Mouse (Mus musculus) megakaryocyte, embryonic 14.5 days (primary cell): ENCODE measurements at regions not wholly inside any gene's neighbourhood (a gene's known extent, or its start where the extent isn't known, plus 50 kb on each side); places are given as distances from the start of the nearest gene placed in this dataset.

ENCODE experiments used
- H3K27me3 ChIP-seq: replicated peaks from 2 replicates; pipeline ENCODE3; 2012; ENCODE audit warnings: inconsistent platforms
- H3K36me3 ChIP-seq: replicated peaks from 2 replicates; pipeline ENCODE3; 2012; ENCODE audit warnings: low read length, inconsistent platforms, mixed read lengths
- H3K4me1 ChIP-seq: 2 replicates; pipeline ENCODE4 v1.6.1; 2012; ENCODE audit warnings: inconsistent platforms
- H3K4me3 ChIP-seq: replicated peaks from 2 replicates; pipeline ENCODE3; 2012; ENCODE audit warnings: moderate library complexity, mild to moderate bottlenecking, inconsistent platforms
- H3K9me3 ChIP-seq: 2 replicates; pipeline ENCODE4 v1.6.1; 2012; ENCODE audit warnings: inconsistent platforms
- FLI1 ChIP-seq: IDR thresholded peaks from 2 replicates; pipeline ENCODE4 v1.6.1; 2012; ENCODE audit warnings: low read length, inconsistent platforms, mixed read lengths
- GATA1 ChIP-seq: IDR thresholded peaks from 3 replicates; pipeline ENCODE4 v1.6.1; 2012; ENCODE audit warnings: mixed read lengths, low read length, inconsistent platforms, borderline replicate concordance

DNA sequence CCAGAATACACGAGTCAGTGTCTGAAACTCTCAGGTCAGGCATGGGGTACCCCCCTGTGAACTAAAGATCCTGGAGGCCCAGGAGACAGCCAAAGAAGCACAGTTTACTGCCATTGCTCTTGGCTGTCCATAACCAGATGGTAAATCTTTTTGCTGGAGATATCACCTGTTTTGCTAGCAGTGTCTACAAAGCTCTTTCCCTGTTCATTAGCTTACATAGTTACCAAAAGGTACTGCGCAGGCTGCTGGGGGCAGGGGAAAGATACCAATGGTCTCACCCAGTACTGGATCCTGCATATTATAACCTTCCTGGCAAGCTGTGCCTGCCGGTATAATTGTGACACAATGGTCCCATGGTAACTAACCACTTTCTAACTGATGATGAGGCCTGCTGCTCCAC, 321.9 kb upstream of the Nfe2l3 start:
- Histone ChIP-seq H3K36me3 (no peaks in the 10 kb centered on the region), H3K27me3 (no peaks in the 10 kb centered on the region), H3K4me1 (no peaks in the 10 kb centered on the region), H3K4me3 (no peak overlapping the region), H3K9me3 (no peaks in the 10 kb centered on the region)
- TF ChIP-seq GATA1 (no peak), FLI1 (no peak)

DNA sequence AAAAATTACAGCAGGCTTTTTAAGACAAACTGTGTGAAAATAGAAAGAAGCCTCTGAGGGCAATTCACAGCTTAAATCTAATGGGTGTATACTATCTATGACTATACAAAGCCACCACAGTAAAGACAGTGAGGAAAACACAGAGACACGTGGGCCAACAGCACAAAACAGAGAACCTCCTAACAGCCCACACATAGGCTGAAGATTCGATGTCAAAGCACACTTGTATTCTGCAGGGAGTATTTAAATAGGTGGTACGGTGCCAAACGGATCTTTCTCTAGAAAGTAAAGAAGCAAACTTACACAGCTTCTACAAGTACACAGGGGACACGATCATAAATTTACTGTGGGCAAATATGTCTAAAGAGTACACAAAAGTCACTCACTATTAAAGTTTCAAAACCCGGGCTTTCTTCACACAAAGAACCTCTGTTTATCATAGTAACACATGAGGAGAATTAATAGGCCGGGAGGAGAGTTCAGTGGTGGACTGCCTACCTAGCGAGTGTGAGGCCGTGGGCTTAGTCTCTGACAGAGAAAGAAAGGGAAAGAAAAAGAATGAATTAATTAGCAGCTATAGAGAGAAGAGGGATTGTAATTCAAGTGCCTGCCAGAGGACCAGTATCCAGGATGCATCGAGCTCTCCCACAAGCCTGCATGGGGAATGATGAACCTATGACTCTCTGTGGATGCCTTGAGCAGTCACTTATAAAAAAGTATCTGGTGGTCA, 317.7 kb upstream of the Nfe2l3 start:
- H3K27me3 ChIP-seq = peaks cover 4% of the 10 kb centered on the region
- H3K9me3 ChIP-seq = no peaks in the 10 kb centered on the region
- H3K4me3 ChIP-seq = no peak overlapping the region
- H3K4me1 ChIP-seq = peaks cover 3% of the 10 kb centered on the region; the same call in 1 of the 2 replicates
- TF ChIP-seq GATA1 (no peak), FLI1 (no peak)
- no peaks in the 10 kb centered on the region for H3K36me3 ChIP-seq

DNA sequence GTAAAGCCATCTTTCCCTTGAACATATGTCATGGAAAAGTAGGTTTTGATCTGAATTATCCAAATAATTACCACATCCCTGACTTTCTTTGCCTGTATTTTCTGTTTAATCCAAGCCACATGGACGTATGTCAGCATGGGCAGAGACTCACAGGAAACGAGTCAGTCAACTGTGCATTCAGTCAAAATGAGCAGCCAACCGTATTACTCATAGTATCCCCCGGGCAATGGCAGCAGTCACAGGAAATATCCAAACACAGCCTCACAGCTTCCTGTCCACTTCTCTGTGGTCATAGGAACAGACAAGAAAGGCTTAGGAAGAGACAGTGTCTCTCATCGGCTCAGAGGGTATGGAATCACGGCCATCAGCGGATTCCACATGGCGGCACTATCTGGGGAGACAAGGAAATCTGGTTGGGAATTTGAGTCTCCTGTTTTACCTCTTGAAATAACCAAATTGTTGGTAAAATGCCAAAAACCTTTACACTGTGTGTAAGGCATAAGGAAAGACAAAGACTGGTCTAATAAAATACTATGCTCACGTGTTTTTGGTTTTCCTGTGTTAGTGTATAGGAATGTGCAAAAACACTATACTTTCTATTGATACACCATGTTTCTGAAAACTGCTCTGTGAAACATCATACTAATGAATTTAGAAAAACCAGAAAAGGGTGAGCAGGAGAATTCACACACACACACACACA, 313.5 kb upstream of the Nfe2l3 start:
- H3K27me3 ChIP-seq = peaks cover 4% of the 10 kb centered on the region
- TF ChIP-seq FLI1 (no peak), GATA1 (no peak)
- H3K4me3 ChIP-seq = no peak overlapping the region
- peaks cover 7% of the 10 kb centered on the region; the same call in 1 of the 2 replicates for H3K4me1 ChIP-seq
- no peaks in the 10 kb centered on the region for H3K36me3 ChIP-seq
- H3K9me3 ChIP-seq = no peaks in the 10 kb centered on the region

DNA sequence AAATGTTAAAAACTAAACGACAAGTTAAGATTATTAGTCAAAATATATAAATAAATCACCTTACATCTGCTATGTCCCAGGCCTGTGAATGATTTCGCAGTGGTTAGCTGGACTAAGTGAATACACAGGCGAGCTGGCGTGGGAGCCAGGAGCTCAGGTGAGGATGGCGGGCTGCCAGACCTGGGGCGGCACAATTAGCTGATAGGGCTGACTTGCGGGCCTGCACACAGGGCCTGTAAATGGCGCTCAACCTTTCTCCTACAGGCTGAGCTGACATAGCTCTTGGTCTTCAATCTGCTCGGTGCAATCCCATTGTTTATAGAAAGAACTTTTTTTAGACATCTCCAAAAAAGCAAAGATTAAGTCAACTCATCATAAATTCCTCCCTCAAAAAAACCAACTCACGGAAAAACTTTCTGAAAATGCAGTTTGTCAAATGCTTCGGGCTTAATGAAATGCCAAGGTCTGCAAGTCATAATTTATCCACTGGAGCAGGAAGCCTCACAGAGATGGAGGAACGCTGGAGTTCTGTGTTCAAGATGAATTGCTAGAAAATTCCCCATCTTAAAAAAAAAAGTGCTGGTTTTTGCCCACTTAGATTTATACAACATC, 312.7 kb upstream of the Nfe2l3 start:
- Histone ChIP-seq H3K36me3 (no peaks in the 10 kb centered on the region), H3K9me3 (no peaks in the 10 kb centered on the region), H3K4me3 (no peak overlapping the region), H3K4me1 (peaks cover 7% of the 10 kb centered on the region; the same call in 1 of the 2 replicates), H3K27me3 (peaks cover 4% of the 10 kb centered on the region)
- TF ChIP-seq GATA1 (no peak), FLI1 (no peak)

DNA sequence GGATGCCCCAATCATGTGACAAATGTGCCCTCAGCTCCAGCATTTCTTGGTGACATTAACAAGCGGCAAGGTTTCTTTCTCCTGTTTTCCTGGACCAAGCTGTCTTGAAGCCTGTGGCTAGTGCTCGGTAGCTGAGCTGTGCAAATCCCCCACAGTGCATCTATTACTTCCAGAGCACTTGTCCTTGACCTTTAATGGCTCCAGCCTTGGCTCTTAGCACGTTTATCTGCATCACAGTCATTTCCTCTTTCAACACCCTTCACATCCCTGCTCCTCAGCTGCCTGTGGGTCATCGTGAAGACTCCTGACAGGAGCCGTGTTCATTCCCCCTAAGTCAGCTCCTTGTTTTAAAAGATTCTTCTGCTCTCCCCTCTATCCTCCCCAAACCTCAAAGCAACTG, 309.5 kb upstream of the Nfe2l3 start:
- Histone ChIP-seq H3K27me3 (peaks cover 3% of the 10 kb centered on the region), H3K36me3 (no peaks in the 10 kb centered on the region), H3K9me3 (no peaks in the 10 kb centered on the region), H3K4me1 (peaks cover 7% of the 10 kb centered on the region; the same call in 1 of the 2 replicates), H3K4me3 (no peak overlapping the region)
- TF ChIP-seq FLI1 (no peak), GATA1 (no peak)

DNA sequence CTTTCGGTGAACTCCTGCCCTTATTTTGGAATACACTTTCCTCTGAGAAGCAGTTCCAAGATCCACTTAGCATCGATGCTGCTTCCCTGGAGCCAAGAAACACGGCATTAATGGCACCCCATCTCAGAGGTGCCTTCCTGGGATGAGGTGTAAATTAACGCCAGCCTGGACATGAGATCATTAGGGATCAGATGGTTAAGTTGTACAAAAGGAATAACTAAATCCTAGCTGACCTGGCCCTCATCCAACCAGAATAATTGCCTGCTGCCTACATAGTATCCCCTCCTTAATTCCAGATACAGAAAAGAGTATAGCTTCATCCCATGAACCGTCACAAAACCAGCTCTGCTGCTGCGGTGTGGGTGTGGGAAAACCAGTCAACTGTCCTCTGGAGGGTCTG, 304.6 kb upstream of the Nfe2l3 start:
- no peaks in the 10 kb centered on the region for H3K36me3 ChIP-seq
- no peaks in the 10 kb centered on the region for H3K9me3 ChIP-seq
- no peak overlapping the region for H3K4me3 ChIP-seq
- H3K4me1 ChIP-seq = peaks cover 7% of the 10 kb centered on the region
- H3K27me3 ChIP-seq = peaks cover 3% of the 10 kb centered on the region
- TF ChIP-seq GATA1 = no peak
- TF ChIP-seq FLI1 = no peak

DNA sequence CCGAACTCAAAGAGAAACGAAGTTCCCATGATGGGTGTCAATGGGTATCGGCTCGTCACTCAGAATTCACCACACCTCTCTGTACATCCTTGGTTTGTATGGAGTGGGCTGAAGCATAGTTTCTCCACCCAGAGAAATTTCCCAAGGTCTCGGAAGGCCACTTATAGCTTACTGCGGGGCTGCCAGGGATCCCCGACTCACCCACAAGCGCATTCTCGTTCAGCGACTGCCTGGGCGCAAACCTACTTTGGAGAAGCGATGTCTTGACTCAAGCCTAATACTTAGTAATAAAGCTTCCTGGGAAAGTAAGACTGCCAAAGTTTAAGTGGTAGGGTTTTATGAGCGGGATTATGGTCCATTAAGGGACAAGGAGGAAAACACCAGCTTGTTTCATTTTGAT, 303.4 kb upstream of the Nfe2l3 start:
- H3K4me3 ChIP-seq = peak overlapping the region; percentile 91
- TF ChIP-seq FLI1 (no peak), GATA1 (no peak)
- H3K27me3 ChIP-seq = peaks cover 3% of the 10 kb centered on the region
- H3K9me3 ChIP-seq = no peaks in the 10 kb centered on the region
- H3K4me1 ChIP-seq = peaks cover 4% of the 10 kb centered on the region
- no peaks in the 10 kb centered on the region for H3K36me3 ChIP-seq

DNA sequence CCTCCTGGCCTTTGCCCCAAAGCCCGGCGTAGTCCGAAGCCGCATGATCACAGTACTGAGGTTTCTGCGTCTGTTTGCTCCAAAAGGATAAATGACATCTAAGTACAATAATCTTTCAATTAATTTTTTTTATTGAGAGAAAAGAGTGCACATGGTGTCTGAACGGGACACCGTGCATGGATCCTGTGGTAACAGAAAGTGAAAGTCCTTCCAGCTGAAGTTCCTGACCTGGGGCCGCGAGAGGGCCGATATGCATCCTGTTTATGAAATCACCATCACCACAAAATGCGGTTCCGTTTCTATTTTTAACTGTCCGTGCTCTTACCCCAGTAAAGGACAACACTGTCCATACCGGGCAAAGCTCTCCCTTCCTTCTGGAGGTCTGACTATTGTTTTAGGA, 302.9 kb upstream of the Nfe2l3 start:
- no peaks in the 10 kb centered on the region for H3K9me3 ChIP-seq
- H3K36me3 ChIP-seq = no peaks in the 10 kb centered on the region
- peak overlapping the region; percentile 91 for H3K4me3 ChIP-seq
- H3K27me3 ChIP-seq = peaks cover 3% of the 10 kb centered on the region
- TF ChIP-seq FLI1 (no peak), GATA1 (no peak)
- peaks cover 4% of the 10 kb centered on the region for H3K4me1 ChIP-seq

DNA sequence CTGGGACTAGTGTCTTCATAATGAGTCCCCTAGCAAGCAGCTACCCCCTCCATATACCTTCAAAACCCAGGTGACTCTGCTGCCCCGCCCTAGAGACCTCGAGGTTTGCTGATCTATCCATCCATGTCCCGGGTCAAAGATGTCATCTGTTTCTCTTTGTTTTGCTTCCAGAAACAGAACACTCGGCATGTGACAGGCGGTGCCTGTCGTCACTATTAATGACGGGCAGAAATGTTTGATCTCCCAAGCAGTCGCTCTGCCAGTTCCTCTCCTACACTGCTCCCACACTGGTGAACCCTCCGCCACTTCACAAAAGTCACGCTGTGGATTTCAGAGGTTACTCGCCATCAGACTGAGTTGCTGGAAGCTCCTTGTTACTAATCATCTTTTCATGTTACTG, 287.7 kb upstream of the Nfe2l3 start:
- Histone ChIP-seq H3K36me3 (no peaks in the 10 kb centered on the region), H3K27me3 (peaks cover 17% of the 10 kb centered on the region), H3K4me3 (no peak overlapping the region), H3K4me1 (no peaks in the 10 kb centered on the region), H3K9me3 (no peaks in the 10 kb centered on the region)
- TF ChIP-seq GATA1 (no peak), FLI1 (no peak)

DNA sequence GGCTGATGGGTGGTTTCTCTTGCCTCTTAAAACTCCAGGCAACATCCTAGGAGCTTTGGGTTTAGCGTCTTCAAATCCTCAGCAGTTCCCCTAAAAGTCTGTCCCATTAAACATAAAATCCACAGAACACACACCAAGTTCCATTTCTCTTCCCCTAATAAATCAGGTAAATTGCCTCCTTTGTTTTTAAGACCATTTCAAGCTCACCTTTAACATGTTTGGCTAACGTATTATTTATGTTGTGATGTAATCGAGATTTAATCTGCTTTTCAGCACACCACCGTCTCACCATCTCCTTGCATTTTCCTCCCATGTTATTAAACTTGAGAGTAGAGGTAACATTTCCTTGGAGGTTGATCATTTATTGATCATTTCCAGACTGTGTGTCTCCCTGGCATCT, 286.6 kb upstream of the Nfe2l3 start:
- peaks cover 17% of the 10 kb centered on the region for H3K27me3 ChIP-seq
- no peaks in the 10 kb centered on the region for H3K36me3 ChIP-seq
- no peaks in the 10 kb centered on the region for H3K4me1 ChIP-seq
- no peak for TF ChIP-seq GATA1
- no peak for TF ChIP-seq FLI1
- H3K9me3 ChIP-seq = no peaks in the 10 kb centered on the region
- H3K4me3 ChIP-seq = no peak overlapping the region
